Mouse (Mus musculus): Measurements from ENCODE around the gene Pacs1.

DNA sequence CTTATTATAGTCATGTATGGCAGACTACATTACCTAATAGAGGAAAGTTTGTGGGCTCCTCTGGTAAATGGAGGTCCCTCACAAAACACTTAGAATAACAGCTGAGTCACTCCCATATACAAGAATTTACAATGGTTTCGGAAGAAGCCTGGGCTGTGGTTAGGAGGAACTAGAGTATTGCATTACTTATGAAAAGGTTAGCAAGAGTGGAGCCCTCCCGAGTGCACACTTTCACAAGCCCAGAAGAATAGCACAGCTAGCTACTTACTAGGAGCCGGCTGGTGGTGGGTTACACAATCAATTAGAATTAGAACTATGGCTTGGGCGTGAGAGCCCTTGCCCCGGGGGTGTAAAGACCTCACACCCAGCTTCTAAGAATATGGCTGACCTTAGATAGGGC, 94.3 kb downstream of the Pacs1 start:
- TF ChIP-seq CTCF (IDR thresholded peaks at IDR 0.05; ENCODE audit: low read depth): no peak
- no peak for TF ChIP-seq EP300 (IDR thresholded peaks at IDR 0.05; ENCODE audit: low read depth)
